Mouse (Mus musculus) layer of hippocampus, adult 18-20 months (tissue): ENCODE measurements around the gene Hsd17b10. TPM values are rescaled to one million over a fixed set of nuclear protein-coding genes. Genes with fewer than 3 reads are reported as not detected.

ENCODE experiments used
- DNase-seq, 2 experiments: peaks; one replicate each; pipeline ENCODE4 v3.0.0; 2022; ENCODE audit warnings: low spot score in 2 of 2
- long read RNA-seq: library from polyadenylated mRNA; stranded (forward); transcript quantifications from one replicate; pipeline ENCODE4 v2.0.0, GENCODE M21; 2021
- total RNA-seq, 2 experiments: library from RNA; stranded (reverse); gene quantifications; 2 replicates each; pipeline ENCODE4 v1.2.3; 2021

The Hsd17b10 gene
- total RNA-seq, result 10 to 100 TPM; 48.6 to 49.5 TPM
- long read RNA-seq, transcript Hsd17b10-201 (6 exons, 962 nt), result major isoform, 23 of 26 reads
- long read RNA-seq, partial matches to known transcripts, result 1 of 26 reads
- long read RNA-seq, other reads (novel, unspliced or antisense), result 2 of 26 reads

DNA sequence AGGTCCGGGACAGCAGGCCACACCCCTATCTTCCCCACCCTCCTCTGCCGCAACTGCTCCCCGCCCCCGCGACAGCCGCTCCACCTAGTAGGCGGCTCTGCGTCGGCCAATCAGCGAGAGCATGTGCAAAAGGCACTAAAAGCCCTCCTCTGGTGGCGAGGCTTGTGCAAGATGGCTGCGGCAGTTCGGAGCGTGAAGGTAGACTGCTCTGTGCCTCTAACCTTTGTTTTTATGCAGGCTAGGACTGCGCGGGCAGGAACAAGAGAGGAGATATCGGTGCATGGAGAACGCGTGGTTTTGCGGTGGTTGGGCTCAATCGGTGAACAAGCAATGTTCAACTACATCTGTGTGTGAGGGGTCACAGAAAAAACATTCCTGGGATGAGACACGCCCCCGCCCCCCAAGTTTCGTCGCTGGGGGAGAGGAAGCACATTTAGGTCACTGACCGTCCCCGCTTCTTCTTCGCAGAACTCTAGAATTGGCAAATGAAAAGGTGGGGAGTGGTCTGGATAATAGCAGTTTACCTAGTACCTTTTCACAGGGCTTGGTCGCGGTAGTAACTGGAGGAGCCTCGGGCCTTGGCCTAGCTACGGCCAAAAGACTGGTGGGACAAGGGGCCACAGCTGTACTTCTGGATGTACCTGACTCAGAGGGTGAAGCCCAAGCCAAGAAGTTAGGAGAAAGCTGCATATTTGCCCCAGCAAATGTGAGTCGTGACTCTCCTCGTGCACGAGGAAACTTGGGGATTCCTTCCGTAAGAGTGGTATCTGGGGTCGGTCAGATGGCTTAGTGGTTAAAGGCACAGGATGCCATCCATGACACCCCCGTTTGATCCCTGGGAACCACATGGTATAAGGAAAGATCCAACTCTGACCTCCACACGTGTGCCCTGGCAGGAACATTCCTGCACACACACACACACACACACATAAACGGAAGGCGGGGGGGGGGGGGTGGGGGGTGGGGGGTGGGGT, at the start of gene Hsd17b10:
TSS of gene Hsd17b10 (plus strand) at position 109 of the 974 bp plus-strand sequence.
- peak; percentile 80 to 87 for DNase-seq

DNA sequence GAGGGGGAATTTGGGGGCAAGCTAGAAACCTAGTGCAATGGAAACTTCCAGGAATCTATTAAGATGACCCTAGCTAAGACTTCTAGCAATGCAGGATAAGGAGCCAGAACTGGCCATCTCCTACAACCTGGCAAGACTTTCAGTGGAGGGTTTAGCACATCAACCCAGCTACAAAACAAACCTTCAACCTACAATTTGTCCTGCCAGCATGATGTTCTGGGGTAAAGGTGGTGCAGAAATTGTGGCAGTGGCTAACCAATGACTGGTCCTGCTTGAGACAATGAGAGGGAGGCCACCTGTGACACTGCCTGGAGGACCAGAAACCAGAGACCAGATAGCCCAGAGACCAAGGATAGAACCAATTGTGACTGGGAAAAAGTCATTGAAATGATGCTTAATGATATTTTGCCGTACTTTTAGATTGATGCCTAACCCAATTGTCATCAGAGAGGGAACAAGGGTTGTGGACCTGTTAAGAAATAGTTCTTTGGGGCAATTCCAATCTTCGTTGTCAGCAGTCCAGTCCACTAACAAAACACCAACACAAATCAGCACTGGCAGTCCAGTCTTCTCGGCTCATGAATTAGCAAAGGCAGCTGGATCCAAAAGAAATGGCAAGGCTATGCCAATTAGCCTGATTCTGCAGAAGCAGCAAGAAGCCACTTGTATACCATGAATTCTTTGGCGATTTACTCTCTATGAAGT, 2.5 kb upstream of the Hsd17b10 start:
- DNase-seq, result no peak

DNA sequence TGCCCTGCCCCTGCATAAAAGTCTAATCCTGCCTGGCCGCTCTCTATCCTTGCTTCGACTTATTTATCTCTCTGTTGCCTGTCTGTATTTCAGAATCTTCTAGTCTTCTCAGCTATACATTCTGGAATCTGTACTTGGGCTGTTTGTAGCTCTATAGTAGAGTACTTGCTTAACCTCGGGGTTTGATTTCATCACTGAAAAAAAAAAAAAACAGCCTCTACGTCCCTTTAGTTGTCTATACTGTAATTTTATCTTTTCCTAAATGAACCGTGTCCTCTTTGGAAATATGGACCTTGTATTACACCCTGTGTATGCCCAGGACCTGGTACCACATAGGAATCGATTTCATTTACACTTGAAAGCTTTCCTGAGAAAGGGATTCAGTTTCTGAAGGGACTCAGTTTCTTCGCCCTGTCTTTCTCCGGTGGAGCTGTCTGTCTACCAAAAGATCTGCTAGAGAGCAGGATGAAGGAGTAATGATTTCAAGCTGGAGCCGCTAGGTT, 412 bp upstream of the Hsd17b10 start:
- no peak for DNase-seq

DNA sequence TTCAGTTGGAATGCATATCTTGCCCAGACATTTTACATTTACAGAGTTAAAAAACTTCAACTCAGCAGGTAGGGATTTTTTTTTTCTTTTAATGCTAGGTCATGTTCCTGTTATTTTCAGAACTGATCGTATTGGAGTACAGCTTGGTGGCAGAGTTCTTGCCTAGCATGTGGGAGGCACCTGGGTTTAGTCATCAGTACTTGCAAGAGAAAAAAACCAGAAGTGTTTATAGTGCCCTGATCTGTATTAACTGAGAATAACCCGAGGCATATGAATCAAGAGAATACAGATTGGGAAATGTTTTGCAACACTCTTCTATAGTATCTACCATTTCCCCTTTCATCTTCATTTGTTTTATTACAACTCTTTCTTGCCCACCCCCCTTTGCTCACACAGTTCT, 1.2 kb downstream of the Hsd17b10 start:
- no peak for DNase-seq

DNA sequence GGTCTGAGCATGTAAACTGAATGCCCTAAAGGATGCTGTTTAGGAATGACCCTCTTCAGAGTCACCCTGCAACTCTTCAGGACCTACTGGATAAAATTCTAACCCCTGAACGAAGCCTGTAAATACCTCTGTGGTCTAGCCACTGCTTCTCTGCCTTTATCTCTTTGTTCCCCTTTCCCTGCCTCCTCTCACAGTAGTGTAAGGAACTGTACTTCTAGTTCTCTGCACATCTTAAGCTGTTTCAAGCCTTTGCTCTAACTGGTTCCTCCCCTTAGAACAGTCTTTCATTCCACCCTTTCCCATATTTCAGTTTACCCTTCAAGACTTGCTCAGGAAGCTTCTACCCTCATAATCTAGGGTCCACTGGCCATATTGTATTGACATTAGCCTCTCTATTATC, 6.2 kb downstream of the Hsd17b10 start:
- DNase-seq, result no peak

DNA sequence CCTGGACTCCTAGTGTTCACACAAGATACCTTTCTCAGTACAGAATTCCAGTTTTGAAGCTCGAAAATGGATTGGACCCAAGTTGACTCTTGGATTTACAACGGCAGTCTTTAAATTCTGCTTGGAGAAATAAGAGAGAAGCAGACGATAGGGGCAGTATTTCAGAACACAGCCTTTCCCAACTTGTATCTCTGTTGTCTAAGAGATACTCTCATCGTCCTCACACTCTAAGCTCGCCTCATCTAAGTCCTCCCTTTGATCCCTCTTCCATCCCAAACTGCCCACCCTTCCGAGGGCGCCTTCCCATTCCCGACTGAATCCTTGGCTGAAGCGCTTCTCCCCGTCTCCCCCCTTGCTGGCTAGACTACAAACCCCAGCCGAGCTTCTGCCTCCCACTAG, 14.1 kb downstream of the Hsd17b10 start:
- no peak for DNase-seq

DNA sequence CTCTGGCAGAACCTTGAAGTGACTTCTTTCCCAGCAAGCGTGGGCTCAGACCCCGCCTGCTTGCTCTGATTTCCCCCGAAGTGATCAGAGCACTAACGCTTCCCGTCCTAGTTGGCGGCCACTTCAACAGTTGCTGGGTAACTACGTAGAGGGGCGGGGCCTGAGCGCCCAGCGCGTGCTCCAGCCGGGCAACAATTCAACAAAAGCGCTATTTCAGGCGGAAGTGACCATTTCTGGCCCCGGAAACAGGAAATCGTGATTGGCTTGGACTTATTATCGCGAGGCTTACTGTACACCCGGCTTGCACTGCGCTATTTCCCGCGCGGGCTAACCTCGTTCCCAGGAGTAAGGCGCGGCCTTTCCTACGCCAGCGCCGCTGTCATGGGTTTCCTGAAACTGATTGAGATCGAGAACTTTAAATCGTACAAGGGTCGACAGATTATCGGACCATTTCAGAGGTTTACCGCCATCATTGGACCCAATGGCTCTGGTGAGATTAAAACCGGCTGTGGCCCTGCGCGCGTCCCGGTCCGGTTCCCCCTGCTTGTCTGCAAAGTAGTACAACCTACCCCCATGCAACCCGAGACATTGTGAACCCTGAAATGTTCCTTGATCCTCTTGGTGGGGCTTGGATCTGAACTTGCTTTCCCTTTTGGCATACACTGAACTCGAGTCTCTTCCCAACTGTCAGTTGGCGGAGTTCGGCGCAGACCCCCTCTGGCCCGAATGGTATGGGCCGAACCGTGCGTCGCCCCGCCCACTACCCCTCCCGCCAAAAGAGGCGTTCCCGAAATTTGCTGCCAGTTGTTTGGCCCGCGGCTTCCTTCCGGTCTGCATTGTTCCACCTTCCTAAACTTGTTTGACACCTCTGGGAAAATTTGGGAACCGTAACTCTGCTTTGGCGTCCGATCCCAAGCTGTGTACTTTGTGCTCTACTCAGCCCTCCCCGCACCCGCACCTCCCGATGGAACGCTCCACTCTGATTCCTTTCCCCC, 14.8 kb downstream of the Hsd17b10 start, which contains the start of the genes Ribc1 and Smc1a:
TSS of gene Ribc1 (minus strand) at position 145 of the 995 bp plus-strand sequence.
TSS of gene Smc1a (plus strand) at position 278 of the 995 bp plus-strand sequence.
- peak; percentile 87 to 95 for DNase-seq

DNA sequence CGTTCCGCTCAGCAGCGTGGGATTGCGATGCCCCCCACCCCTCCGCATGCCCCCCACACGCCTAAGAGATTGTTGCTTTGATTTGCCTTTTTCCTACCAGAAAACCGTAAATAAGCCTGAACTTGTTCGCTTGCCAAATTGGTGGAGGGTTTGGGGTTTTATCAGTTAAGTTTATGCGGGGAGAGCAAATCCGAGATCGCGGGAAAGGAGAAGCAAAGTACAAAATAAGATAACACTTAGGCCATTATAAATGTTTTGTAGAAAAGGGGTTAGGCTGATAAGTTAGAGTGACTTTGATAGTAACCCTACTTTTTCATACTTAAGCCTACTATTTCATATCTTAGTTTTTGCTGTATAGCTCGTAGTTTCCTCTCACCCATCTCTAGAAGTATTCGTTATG, 15.5 kb downstream of the Hsd17b10 start:
- no peak for DNase-seq

DNA sequence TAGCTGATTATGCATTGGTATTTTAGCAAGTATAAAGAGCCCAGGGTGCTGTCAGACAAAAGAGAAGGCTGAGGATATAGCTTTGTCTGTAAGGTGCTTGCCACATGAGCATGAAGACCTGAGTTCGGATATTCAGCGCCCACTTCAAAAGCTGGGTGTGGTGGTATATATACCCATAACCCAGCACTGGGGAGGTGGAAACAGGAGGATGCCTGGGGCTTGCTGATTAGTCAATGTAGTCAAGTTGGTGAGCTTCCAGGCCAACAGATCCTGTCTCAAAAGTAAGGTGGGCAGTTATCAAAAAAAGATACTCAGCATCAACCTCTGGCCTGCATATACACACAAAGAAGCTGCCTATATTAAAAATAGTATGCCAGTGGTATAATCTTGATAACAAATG, 17.6 kb downstream of the Hsd17b10 start:
- no peak for DNase-seq

DNA sequence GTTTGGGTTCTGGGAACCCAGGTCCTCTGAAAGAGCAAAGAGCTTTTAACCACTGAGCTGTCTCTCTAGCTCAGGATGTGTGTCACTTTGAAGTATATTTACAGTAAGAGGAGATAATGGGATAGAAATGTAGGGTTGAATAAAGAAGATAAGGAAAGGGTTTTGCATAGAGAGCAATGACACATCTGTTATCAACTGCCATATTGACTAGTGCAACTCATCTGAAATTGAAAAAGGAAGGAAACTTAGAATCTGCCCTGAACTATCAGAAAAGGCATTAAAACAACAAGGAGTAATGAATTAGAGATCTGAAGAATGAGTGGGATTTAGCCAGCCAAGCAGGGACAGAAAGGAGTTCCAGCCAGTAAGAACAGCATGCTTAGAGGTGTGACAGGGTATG, 38.2 kb downstream of the Hsd17b10 start:
- DNase-seq, result no peak

DNA sequence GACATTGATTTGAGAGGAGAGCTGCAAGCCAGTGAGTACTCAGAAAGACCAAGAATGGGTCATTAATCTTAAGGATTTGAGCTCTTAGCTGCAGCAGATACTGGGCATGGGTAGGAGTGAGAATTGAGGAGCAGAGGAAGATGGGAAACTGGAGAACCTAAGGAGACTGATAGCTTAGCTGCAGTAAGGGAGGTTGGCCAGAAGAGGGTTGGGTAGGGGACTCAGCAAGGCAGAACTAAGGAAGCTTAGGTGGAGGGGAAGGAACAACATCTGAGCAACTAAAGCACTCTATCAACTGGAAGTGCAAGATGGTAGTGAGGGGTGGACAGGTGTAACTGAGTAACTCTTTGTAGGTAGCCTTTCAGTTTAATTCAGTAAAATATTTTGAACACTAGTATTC, 45.6 kb downstream of the Hsd17b10 start:
- no peak for DNase-seq

DNA sequence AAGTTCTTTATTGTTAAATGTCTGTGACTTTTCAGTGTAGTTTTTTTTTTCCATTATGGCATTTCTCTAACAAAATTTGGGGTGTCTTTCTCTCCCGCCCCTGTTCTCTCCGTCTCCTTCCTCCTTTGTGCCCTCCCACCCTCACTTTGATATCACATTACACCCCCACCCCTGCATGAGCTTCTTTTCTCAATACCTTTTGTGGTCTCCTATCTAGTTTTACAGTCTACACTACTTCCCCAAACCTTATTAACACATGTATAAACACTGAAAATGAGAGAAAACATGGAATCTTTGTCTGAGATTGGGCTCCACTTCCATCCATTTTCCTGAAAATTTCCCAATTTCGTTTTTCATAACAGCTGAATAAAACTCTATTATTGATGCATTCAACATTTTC, 50.9 kb downstream of the Hsd17b10 start:
- DNase-seq, result no peak

Other genes starting within 250 kb of the Hsd17b10 start
- gene Huwe1, start 201.0 kb upstream of the Hsd17b10 start, total RNA-seq, result 100 to 1,000 TPM; 249 to 259 TPM
- not detected for gene Ribc1, start 14.4 kb downstream of the Hsd17b10 start, total RNA-seq
- 10 to 100 TPM; 49.4 to 49.9 TPM for gene Smc1a, start 14.6 kb downstream of the Hsd17b10 start, total RNA-seq
- 100 to 1,000 TPM; 157 to 175 TPM for gene Iqsec2, start 142.4 kb downstream of the Hsd17b10 start, total RNA-seq
- gene Kdm5c, start 231.2 kb downstream of the Hsd17b10 start, total RNA-seq, result 10 to 100 TPM; 45.4 to 79.6 TPM